Mouse (Mus musculus) spleen, adult 12 weeks (tissue): Measurements from ENCODE around the gene Kng1.

Experiments
- DNase-seq: peaks from one replicate; pipeline ENCODE4 v3.0.0; 2022; ENCODE audit warnings: low spot score

Gene Kng1

GRCm38 (mm10) chr16:23114339-23115171 lies 56.9 kb downstream of the Kng1 start:
- DNase-seq, result no peak

- no peak for DNase-seq
Observed at GRCm38 (mm10) chr16:23115486-23115885, 57.8 kb downstream of the Kng1 start.

DNA sequence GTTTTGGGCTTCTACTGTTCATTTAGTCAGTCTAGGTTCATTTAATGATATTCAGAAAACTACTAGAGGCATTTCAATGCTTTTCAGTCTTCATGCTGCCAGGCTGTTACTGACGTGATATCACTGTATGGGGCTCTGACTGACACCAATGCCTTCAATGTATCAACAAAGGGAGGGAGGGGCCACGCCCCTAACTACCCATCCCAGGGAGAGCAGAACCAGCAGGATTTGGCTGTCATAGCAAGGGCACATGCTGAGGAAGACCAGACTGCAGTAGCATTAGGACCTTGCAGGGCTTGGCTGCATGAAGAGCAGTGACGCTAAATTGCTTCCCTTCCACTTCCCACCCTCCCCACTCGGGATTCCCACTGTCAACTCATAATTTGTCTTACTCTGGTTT lies 59.5 kb downstream of the Kng1 start:
- DNase-seq, result no peak

GRCm38 (mm10) chr16:23122446-23122845 lies 64.8 kb downstream of the Kng1 start:
- no peak for DNase-seq

- DNase-seq, result no peak
Observed at GRCm38 (mm10) chr16:23123104-23123503, 65.4 kb downstream of the Kng1 start.

DNA sequence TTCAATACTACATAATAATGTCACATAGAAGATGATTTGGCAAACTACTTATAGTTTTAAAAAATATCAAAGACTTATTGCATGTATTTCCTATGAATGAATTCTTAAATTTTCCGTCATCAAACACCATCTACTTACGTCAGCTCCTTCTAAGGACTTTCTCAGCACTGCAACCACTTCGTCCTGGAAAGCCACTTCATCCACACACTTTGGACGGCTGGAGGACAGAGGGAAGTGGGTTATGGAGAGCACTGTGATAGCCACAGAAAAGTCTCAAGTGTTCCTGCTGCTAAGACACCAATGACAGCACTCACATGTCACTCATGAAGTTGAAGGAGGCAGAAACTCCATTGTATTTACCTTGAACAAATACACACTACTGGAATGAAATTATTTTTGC lies 66.7 kb downstream of the Kng1 start:
- DNase-seq, result no peak

- DNase-seq, result no peak
Observed at GRCm38 (mm10) chr16:23127311-23127672, 69.6 kb downstream of the Kng1 start.

DNA sequence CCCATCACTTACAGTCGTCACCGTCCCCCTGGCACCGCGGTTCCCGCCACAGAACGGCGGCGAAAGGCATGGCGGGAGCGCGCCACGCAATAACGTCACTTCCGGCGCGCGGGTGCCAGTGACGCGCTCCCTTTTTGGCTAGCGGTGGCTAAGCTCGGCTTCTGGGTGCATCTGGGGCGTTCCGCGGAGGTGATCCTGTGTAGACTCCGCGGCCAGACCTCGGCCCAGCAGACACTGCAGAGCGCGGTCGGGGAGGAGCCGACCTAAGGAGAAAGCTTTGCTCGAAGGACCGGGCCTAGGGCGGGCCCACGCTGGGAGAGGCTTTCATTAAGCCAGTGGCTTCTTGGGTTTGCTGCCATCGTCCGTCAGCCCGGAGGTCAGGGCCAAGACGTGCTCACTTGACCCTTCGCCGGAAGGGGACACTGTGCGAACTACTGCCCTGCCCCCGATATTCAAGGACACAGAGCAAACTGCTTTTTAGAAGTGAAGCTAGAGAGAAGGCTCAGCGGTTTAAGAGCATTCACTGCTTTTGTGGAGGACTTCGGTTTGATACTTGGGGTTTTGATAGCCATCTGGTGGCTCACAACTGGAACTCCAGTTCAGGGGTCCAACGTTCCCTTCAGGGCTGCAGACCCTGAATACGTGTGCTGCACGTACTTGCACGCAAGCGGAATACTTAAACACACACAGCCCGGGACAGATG lies 70.2 kb downstream of the Kng1 start, which contains the start of gene Rfc4:
TSS of gene Rfc4 (minus strand) at position 65 of the 703 bp plus-strand sequence.
- DNase-seq, result peak; percentile 90

DNA sequence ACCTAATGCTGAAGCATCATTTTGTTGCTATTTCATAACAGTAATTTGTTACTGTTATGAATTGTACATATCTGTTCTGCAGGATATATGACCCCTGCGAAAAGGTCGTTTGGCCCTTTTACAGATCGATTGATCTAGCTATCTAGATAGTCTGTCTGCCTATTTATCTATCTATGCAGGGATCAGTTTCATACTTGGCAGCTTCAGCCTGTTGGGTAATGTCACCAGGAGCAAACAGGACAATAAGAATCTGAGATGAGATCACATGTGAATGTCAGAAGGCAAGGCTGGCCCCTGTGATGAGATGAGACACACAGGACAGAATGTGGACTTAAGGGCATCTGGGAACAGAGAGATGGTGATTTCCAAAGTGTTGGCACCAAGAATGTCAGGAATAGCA lies 72.6 kb downstream of the Kng1 start:
- no peak for DNase-seq
